Mouse (Mus musculus): ENCODE measurements around the gene Map2k4. TPM values are rescaled to one million over a fixed set of nuclear protein-coding genes. Genes with fewer than 3 reads are reported as not detected.

The Map2k4 gene
- polyA plus RNA-seq, 1 experiment from 2014 or later: 83.4 TPM

DNA sequence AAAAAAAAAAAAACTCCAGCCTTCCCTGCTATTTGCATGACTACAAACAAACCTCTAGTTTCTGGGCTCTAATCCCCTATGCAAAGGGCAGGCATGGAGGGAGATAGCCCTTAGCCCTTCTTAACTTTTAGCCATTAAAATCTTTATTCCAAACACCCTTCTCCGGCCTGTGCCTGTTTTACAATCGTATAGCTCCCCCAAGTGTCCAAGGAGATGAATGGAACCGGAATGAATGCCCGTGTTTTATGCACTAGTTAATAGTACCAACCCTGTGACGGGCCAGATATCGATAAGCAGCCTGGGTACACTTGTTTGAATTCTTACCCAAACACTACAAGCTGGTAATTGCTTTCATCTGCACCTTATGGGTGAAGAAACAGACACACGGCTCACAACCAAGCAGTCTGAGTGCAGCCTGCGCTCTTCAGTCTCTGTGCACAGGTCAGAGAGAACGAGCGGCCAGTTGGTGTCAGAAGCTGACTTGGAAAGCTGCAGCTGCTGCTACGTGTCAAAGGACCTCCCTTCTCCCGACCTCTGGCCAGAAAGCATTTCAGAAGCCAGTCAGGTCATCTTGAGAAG lies 109.2 kb downstream of the Map2k4 start:
- Histone ChIP-seq H3K9ac (replicated peaks) (no peak overlapping the region), H3K9me3 (no peaks in the 10 kb centered on the region), H3K27ac (replicated peaks) (no peak overlapping the region), H3K36me3 (no peaks in the 10 kb centered on the region), H3K4me2 (replicated peaks) (no peak overlapping the region), H3K4me3 (no peak overlapping the region), H3K27me3 (no peaks in the 10 kb centered on the region), H3K4me1 (0 out of 2 replicates have a peak, but pooled peaks cover 3% of the 10 kb centered on the region)
- 31% methylated on average over 12 of the region's 12 CpGs for WGBS
- peak; percentile 57 for ATAC-seq (replicated peaks)

DNA sequence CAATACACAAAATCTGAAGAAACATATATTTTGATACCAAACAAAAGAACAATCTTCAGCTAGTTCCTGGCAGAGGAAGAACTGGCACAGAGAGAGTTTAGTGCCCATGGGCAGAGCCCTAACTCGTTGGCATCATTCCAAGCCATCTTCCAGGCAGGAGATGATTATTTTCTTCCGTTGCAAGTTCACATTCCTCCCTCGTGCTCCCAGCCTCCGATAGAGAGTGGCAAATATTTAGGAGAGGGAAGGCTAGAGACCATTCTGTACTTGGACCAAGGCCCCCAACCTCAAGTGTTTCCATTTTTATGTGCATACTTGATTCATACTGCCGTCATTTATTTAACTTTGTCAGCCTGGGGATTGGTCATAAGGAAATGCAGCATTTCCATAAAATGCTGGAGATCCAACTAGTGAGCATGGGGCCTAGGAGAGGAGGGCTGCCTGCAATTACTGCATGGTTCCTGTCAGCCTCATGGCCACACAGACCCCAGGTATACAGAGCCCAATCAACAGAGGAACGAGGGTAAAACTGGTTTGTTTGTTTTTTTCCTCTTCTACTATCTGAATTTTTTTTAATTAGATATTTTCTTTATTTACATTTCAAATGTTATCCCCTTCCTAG lies 120.6 kb downstream of the Map2k4 start:
- no peaks in the 10 kb centered on the region for H3K9me3 ChIP-seq
- H3K27me3 ChIP-seq: no peaks in the 10 kb centered on the region
- no peak overlapping the region for H3K27ac ChIP-seq (replicated peaks)
- peaks cover 8% of the 10 kb centered on the region for H3K4me1 ChIP-seq
- H3K4me2 ChIP-seq (replicated peaks): no peak overlapping the region
- no peak overlapping the region for H3K9ac ChIP-seq (replicated peaks)
- WGBS: 58% methylated on average over 6 of the region's 6 CpGs
- no peaks in the 10 kb centered on the region for H3K36me3 ChIP-seq
- no peak overlapping the region for H3K4me3 ChIP-seq
- no peak for ATAC-seq (replicated peaks)

DNA sequence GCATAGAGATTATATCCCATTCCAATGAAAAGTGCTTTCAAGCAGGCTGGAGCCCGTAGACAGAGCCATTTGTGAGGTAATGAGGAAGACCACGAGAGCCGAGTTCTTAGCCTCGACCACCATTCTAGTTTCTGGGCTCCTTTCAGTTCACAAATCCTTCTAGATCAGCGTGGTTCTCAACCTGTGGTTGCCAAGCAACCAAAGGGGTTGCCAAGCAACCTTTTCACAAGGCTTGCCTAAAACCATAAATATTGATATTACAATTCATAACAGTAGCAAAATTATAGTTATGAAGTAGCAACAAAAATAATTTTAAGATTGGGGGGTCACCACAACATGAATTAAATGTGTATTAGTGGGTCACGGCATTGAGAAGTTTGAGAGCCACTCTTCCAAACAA lies 123.2 kb downstream of the Map2k4 start:
- H3K27ac ChIP-seq (replicated peaks): no peak overlapping the region
- no peak overlapping the region for H3K4me2 ChIP-seq (replicated peaks)
- no peaks in the 10 kb centered on the region for H3K9me3 ChIP-seq
- H3K4me3 ChIP-seq: no peak overlapping the region
- no peak for ATAC-seq (replicated peaks)
- no peaks in the 10 kb centered on the region for H3K27me3 ChIP-seq
- H3K9ac ChIP-seq (replicated peaks): no peak overlapping the region
- no peaks in the 10 kb centered on the region for H3K36me3 ChIP-seq
- peaks cover 8% of the 10 kb centered on the region for H3K4me1 ChIP-seq
- WGBS: 35% methylated on average over 6 of the region's 6 CpGs

DNA sequence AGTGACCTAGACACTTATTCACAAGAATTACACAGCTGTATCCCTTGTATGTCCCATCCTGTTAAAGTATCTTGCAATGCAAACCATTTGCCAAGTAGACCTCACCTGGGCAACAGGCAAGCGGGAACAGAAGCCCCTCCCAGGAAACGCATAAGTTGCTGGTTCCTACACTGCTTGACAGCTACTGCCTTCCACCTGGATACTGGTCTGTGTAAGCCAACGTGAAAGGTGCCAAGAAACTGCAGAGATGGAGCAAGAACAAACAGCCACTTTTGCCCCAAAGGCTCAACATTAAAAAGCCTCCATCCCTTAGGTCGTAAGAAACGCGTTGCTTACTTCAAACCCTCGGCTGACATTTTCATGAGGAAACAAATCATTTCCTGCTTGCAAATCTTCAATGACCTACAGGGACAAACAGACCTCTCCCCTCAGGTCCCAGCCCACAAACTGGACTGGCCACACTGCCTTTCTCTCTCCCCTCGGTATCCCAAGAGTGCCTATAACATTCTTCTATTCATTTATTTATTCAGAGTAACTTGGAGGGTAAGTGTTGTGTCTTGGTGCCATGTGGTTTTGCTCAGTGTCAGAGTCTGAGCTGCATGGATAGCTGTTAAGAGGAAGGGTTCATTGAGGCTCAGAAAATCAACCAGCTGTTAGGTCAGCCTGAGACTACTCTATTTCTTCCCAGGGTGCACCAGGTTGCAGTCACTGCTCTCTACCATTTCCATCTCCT lies 126.1 kb downstream of the Map2k4 start:
- 84% methylated on average over 8 of the region's 8 CpGs for WGBS
- ATAC-seq (replicated peaks): no peak

DNA sequence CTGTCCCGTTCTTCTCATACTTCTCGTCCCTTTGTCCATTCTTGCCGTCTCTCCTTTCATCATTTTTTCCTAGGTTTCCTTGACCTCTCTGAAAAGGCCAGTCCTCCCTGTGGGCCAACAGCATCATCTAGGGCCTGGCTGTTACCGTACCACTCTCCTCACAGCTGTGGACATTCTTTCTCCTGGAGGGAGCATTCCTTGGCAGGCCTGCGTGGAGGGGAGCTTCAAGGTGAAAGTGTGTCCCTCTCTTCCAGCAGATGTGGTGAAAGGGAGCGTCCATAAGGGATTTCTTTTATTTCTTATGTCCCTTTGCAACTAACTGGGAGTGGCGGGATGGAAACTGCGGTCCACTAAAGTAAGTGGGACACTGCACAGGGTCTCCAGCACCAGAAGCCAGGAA lies 134.2 kb downstream of the Map2k4 start:
- Histone ChIP-seq H3K27ac (replicated peaks) (no peak overlapping the region), H3K9ac (replicated peaks) (no peak overlapping the region), H3K4me3 (no peak overlapping the region), H3K9me3 (no peaks in the 10 kb centered on the region), H3K36me3 (no peaks in the 10 kb centered on the region), H3K4me1 (no peaks in the 10 kb centered on the region), H3K4me2 (replicated peaks) (no peak overlapping the region), H3K27me3 (no peaks in the 10 kb centered on the region)
- no peak for ATAC-seq (replicated peaks)
- 88% methylated on average over 8 of the region's 8 CpGs for WGBS

More for the DNA sequence above, 126.1 kb downstream of the Map2k4 start:
- no peaks in the 10 kb centered on the region for H3K27me3 ChIP-seq
- H3K9ac ChIP-seq (replicated peaks): no peak overlapping the region
- no peak overlapping the region for H3K4me2 ChIP-seq (replicated peaks)
- no peak overlapping the region for H3K4me3 ChIP-seq
- no peaks in the 10 kb centered on the region for H3K36me3 ChIP-seq
- H3K27ac ChIP-seq (replicated peaks): no peak overlapping the region
- no peaks in the 10 kb centered on the region for H3K9me3 ChIP-seq
- H3K4me1 ChIP-seq: peaks cover 8% of the 10 kb centered on the region

DNA sequence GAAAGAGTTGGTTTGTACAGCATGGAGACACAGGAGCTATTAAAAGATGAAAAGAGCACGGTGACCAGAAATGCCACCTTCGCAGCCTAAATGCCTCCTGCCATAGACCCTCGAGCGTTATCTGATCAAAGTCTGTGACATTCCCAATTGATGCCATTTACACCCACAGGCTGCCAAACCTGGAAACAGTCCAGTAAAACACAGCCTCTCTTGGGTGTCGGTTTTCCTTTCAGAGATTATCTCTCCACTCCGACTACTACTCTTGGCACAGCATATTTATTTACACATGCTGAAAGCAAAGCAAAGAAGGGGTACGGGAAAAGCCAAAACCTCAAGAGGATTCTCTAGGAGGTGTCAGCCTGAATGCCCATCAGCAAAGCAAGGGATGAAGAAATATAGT lies 136.7 kb downstream of the Map2k4 start:
- no peak overlapping the region for H3K4me3 ChIP-seq
- 54% methylated on average over 7 of the region's 7 CpGs for WGBS
- no peaks in the 10 kb centered on the region for H3K27me3 ChIP-seq
- no peak overlapping the region for H3K27ac ChIP-seq (replicated peaks)
- no peak overlapping the region for H3K4me2 ChIP-seq (replicated peaks)
- no peaks in the 10 kb centered on the region for H3K9me3 ChIP-seq
- H3K36me3 ChIP-seq: no peaks in the 10 kb centered on the region
- ATAC-seq (replicated peaks): no peak
- H3K9ac ChIP-seq (replicated peaks): no peak overlapping the region
- H3K4me1 ChIP-seq: no peaks in the 10 kb centered on the region

DNA sequence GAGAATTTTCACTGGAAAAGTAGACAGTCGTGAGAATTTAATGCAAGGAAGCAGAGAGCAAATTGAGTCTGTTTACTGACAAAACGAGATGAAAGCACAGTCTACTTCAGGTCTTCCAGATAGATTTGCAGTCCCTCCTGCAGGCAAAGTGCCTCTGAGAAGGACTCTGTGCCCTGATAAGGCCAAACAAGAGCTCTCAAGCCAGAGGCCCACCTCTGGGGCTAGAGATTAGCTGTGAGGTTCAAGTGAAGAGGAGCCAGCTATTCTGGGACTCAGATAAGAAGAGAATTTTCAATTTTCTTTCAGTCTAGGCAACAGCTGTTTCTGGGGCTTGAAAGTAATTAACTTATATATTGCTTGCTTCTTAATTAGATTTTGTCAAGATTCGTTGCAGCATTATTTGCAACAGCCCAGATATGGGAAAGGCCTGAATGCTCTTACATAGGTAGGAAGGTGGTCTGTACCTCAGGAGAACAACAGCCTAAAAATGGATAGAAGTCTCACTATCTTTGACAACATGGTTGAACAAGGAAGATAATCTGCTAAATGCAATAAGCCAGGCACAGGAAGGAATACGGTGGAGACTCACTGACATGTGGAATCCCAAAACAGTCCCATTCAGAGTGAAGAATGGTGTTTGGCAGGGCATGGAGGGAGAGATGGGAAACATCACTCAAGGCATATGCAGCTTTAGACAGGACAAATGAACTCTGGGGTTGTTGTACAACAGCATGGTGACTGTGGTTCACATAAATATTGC lies 138.0 kb downstream of the Map2k4 start:
- H3K27ac ChIP-seq (replicated peaks): no peak overlapping the region
- H3K4me2 ChIP-seq (replicated peaks): no peak overlapping the region
- no peak overlapping the region for H3K9ac ChIP-seq (replicated peaks)
- no peaks in the 10 kb centered on the region for H3K27me3 ChIP-seq
- no peaks in the 10 kb centered on the region for H3K4me1 ChIP-seq
- no peak overlapping the region for H3K4me3 ChIP-seq
- ATAC-seq (replicated peaks): no peak
- H3K36me3 ChIP-seq: no peaks in the 10 kb centered on the region
- WGBS: 69% methylated on average over 4 of the region's 4 CpGs
- H3K9me3 ChIP-seq: no peaks in the 10 kb centered on the region

DNA sequence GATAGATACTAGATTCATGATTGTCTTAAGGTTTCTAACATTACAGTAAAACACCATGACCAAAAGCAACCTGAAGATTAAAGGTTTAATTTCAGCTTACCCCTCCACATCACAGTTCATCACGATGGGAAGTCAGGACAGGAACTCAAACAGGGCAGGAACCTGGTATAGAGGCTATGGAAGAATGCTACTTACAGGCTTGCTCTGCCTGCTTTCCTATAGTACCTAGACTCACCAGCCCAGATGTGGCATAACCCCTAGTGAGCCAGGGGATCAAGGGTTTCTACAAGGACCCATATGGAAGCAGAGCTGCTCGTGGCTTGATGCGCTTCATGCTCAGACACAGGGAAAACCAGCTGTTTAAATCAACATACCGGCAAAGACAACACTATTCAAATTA lies 138.6 kb downstream of the Map2k4 start:
- Histone ChIP-seq H3K9ac (replicated peaks) (no peak overlapping the region), H3K4me1 (no peaks in the 10 kb centered on the region), H3K9me3 (no peaks in the 10 kb centered on the region), H3K4me2 (replicated peaks) (no peak overlapping the region), H3K27ac (replicated peaks) (no peak overlapping the region), H3K36me3 (no peaks in the 10 kb centered on the region), H3K4me3 (no peak overlapping the region), H3K27me3 (no peaks in the 10 kb centered on the region)
- ATAC-seq (replicated peaks): no peak
- WGBS: 86% methylated on average over 4 of the region's 4 CpGs

DNA sequence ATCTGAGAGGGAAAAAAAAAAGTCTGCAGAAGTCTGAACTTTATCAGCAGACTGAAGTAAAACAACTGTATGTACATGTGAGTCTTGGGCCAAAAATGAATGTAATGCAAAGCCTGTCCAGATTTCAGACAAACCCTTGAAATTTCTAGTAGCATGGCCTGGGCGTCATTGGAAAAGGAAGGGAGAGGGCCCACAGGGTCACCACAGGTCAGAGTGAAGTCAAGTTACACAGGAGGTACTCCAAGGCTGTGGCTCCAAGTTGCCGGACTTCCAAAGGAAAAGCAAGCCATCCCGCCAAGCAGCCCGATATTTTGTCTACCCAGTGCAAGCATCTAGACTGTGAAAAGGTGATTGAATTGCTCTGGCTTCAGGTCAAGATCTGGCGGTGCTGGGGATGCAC lies 141.8 kb downstream of the Map2k4 start:
- WGBS: 85% methylated on average over 5 of the region's 5 CpGs

DNA sequence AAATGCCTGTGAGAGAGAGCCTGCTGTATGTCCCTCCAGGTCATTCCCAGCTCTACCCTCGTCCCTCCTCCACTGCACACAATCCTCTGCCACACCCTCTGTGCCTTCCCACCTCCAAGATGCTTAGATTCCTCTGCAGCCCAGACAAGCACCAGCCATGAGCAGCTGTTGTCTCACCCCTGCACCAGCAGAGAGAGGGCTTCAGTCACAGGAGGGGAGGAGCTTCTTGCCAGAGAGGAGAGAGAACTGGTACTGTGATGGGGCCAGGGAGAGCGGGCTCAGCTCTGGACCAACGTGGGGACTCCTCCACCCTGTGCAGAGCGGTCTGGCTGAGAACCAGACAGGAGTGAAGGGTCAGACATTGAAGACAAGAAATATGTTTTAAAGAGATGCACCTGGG lies 143.6 kb downstream of the Map2k4 start:
- no peaks in the 10 kb centered on the region for H3K4me1 ChIP-seq
- ATAC-seq (replicated peaks): no peak
- H3K4me2 ChIP-seq (replicated peaks): no peak overlapping the region
- H3K36me3 ChIP-seq: no peaks in the 10 kb centered on the region
- H3K27ac ChIP-seq (replicated peaks): no peak overlapping the region
- 64% methylated on average over 4 of the region's 4 CpGs for WGBS
- no peak overlapping the region for H3K9ac ChIP-seq (replicated peaks)
- no peaks in the 10 kb centered on the region for H3K27me3 ChIP-seq
- no peaks in the 10 kb centered on the region for H3K9me3 ChIP-seq
- H3K4me3 ChIP-seq: no peak overlapping the region

More for the DNA sequence above, 141.8 kb downstream of the Map2k4 start:
- Histone ChIP-seq H3K4me1 (no peaks in the 10 kb centered on the region), H3K4me3 (no peak overlapping the region), H3K27me3 (no peaks in the 10 kb centered on the region), H3K4me2 (replicated peaks) (no peak overlapping the region), H3K9me3 (no peaks in the 10 kb centered on the region), H3K27ac (replicated peaks) (no peak overlapping the region), H3K9ac (replicated peaks) (no peak overlapping the region), H3K36me3 (no peaks in the 10 kb centered on the region)
- no peak for ATAC-seq (replicated peaks)

DNA sequence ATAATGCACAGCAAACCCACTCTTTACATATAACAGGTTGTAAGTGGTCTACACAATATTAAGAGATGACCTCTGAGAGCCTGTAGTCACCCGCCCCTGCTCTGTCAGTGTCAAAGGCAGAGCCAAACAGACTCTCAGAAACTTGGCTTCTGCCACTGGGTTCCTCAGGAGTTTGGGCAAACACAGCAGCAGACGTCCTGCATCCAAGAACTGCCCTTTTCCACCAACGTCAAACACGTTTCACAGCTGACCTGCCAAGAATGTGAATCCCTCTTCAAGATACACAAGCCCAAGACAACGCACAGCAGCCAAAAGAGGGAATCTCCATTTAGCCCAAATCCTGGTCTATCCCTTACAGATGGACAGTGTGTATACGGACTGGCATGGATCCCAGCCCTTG lies 147.8 kb downstream of the Map2k4 start:
- Histone ChIP-seq H3K4me2 (replicated peaks) (no peak overlapping the region), H3K4me1 (no peaks in the 10 kb centered on the region), H3K9ac (replicated peaks) (no peak overlapping the region), H3K27ac (replicated peaks) (no peak overlapping the region), H3K4me3 (no peak overlapping the region), H3K27me3 (no peaks in the 10 kb centered on the region), H3K9me3 (no peaks in the 10 kb centered on the region), H3K36me3 (no peaks in the 10 kb centered on the region)
- 87% methylated on average over 6 of the region's 6 CpGs for WGBS
- ATAC-seq (replicated peaks): no peak

All from forebrain, embryonic 15.5 days (tissue).